Mouse (Mus musculus) stomach, postnatal 0 days (tissue): ENCODE data around the gene Samd4b.

ENCODE experiments used
- CTCF ChIP-seq: IDR thresholded peaks from 2 replicates; pipeline ENCODE4 v1.5.1; 2016; ENCODE audit warnings: antibody characterized with exemption, low read depth, mild to moderate bottlenecking, moderate library complexity
- EP300 ChIP-seq: optimal IDR thresholded peaks from 2 replicates; pipeline ENCODE3; 2016; ENCODE audit warnings: antibody characterized with exemption

GRCm38 (mm10) chr7:28478854-28479253, 119.1 kb downstream of the Samd4b start:
- TF ChIP-seq EP300: no peak
- TF ChIP-seq CTCF: no peak
